Mouse (Mus musculus) kidney, embryonic 14.5 days (tissue): ENCODE data around the gene Rdh5. TPM values are rescaled to one million over a fixed set of nuclear protein-coding genes. Genes with fewer than 3 reads are reported as not detected.

Experiments used
- ATAC-seq: fragments of 200-750 bp; cut with Nextera tagmentation; 2 replicates; pipeline ENCODE4 v1.8.0; 2017; ENCODE audit warnings: moderate number of reproducible peaks, mild to moderate bottlenecking, moderate TSS enrichment, moderate library complexity; ENCODE audit not compliant: low FRiP score, low TSS enrichment
- H3K27ac ChIP-seq: fragments of 300-500 bp; sonication (generic); 2 replicates; pipeline ENCODE4 v1.5.1; 2014; ENCODE audit warnings: low read depth, mild to moderate bottlenecking, low read length, moderate library complexity, mixed read lengths
- H3K27me3 ChIP-seq: fragments of 300-500 bp; sonication (generic); 2 replicates; pipeline ENCODE4 v1.6.1; 2014; ENCODE audit warnings: mild to moderate bottlenecking, low read length; ENCODE audit not compliant: control insufficient read depth, insufficient read depth
- H3K36me3 ChIP-seq: fragments of 300-500 bp; sonication (generic); 2 replicates; pipeline ENCODE4 v1.6.1; 2014; ENCODE audit warnings: low read length, mixed read lengths; ENCODE audit not compliant: control insufficient read depth, insufficient read depth
- H3K4me1 ChIP-seq: fragments of 300-500 bp; sonication (generic); 2 replicates; pipeline ENCODE4 v1.6.1; 2014; ENCODE audit warnings: low read length, mixed read lengths; ENCODE audit not compliant: control insufficient read depth, insufficient read depth
- H3K4me2 ChIP-seq: fragments of 300-500 bp; sonication (generic); replicated peaks from 2 replicates; pipeline ENCODE4 v1.6.1; 2014; ENCODE audit warnings: low read depth, mild to moderate bottlenecking, low read length
- H3K4me3 ChIP-seq: fragments of 300-500 bp; sonication (generic); 2 replicates; pipeline ENCODE4 v1.5.1; 2014; ENCODE audit warnings: mild to moderate bottlenecking, low read length
- H3K9ac ChIP-seq: fragments of 300-500 bp; sonication (generic); 2 replicates; pipeline ENCODE4 v1.6.1; 2014; ENCODE audit warnings: low read depth, mild to moderate bottlenecking, low read length, moderate library complexity
- H3K9me3 ChIP-seq: fragments of 300-500 bp; sonication (generic); 2 replicates; pipeline ENCODE4 v1.6.1; 2016; ENCODE audit warnings: low read length; ENCODE audit not compliant: control insufficient read depth
- WGBS: fragments of 180-500 bp; shearing (Covaris S2); extraction: QIAGEN DNeasy Blood & Tissue Kit; methylation state at CpG from one replicate; pipeline ENCODE4 v1.1.7; 2014; 5-methylcytosine and 5-hydroxymethylcytosine counted together
- polyA plus RNA-seq: library from polyadenylated mRNA; unstranded; fragments of >200 nt; fragmentation: Nextera tagmentation; extraction: Ambion mirVana; gene quantifications from 2 replicates; pipeline ENCODE4 v1.2.1, GENCODE M21; 2014

Rdh5 gene
- polyA plus RNA-seq, 1 experiment from 2014 or later: 14.5 TPM

GRCm38 (mm10) chr10:128913696-128914095 lies 9.0 kb downstream of the Rdh5 start:
- H3K4me2 ChIP-seq: no peak overlapping the region
- WGBS: 64% methylated on average over 12 of the region's 12 CpGs
- no peak overlapping the region for H3K4me3 ChIP-seq
- H3K4me1 ChIP-seq: peaks cover 15% of the 10 kb centered on the region
- H3K9me3 ChIP-seq: no peaks in the 10 kb centered on the region
- H3K27me3 ChIP-seq: no peaks in the 10 kb centered on the region
- H3K36me3 ChIP-seq: peaks cover 47% of the 10 kb centered on the region; the same call in 1 of the 2 replicates
- no peak overlapping the region for H3K9ac ChIP-seq
- ATAC-seq: no peak
- no peak overlapping the region for H3K27ac ChIP-seq

- peaks cover 42% of the 10 kb centered on the region; the same call in 1 of the 2 replicates for H3K36me3 ChIP-seq
- no peaks in the 10 kb centered on the region for H3K27me3 ChIP-seq
- no peaks in the 10 kb centered on the region for H3K9me3 ChIP-seq
- no peak overlapping the region for H3K4me2 ChIP-seq
- H3K27ac ChIP-seq: no peak overlapping the region; the same call in 1 of the 2 replicates
- peaks cover 15% of the 10 kb centered on the region for H3K4me1 ChIP-seq
- 10% methylated on average over 5 of the region's 5 CpGs for WGBS
- H3K9ac ChIP-seq: no peak overlapping the region
- no peak overlapping the region for H3K4me3 ChIP-seq
- 0 out of 2 replicates have a peak, but pooled peaks have one; percentile 17 for ATAC-seq
Measured at GRCm38 (mm10) chr10:128913219-128913618, 9.5 kb downstream of the Rdh5 start.

GRCm38 (mm10) chr10:128912791-128913190 lies 9.9 kb downstream of the Rdh5 start:
- ATAC-seq: no peak
- H3K27me3 ChIP-seq: no peaks in the 10 kb centered on the region
- peak overlapping the region; percentile 0; the same call in 1 of the 2 replicates for H3K27ac ChIP-seq
- H3K9ac ChIP-seq: no peak overlapping the region
- H3K4me3 ChIP-seq: no peak overlapping the region
- peaks cover 40% of the 10 kb centered on the region; the same call in 1 of the 2 replicates for H3K36me3 ChIP-seq
- WGBS: 81% methylated on average over 4 of the region's 4 CpGs
- no peaks in the 10 kb centered on the region for H3K9me3 ChIP-seq
- H3K4me2 ChIP-seq: no peak overlapping the region
- peaks cover 15% of the 10 kb centered on the region for H3K4me1 ChIP-seq

GRCm38 (mm10) chr10:128912268-128912667 lies 10.4 kb downstream of the Rdh5 start:
- ATAC-seq: no peak
- H3K27ac ChIP-seq: no peak overlapping the region
- no peak overlapping the region for H3K4me3 ChIP-seq
- H3K9ac ChIP-seq: no peak overlapping the region
- H3K9me3 ChIP-seq: no peaks in the 10 kb centered on the region
- peaks cover 15% of the 10 kb centered on the region for H3K4me1 ChIP-seq
- H3K36me3 ChIP-seq: peaks cover 34% of the 10 kb centered on the region; the same call in 1 of the 2 replicates
- no peak overlapping the region for H3K4me2 ChIP-seq
- 83% methylated on average over 4 of the region's 4 CpGs for WGBS
- no peaks in the 10 kb centered on the region for H3K27me3 ChIP-seq

GRCm38 (mm10) chr10:128911430-128911829 lies 11.3 kb downstream of the Rdh5 start:
- Histone ChIP-seq H3K27ac (no peak overlapping the region), H3K9ac (peak overlapping the region; percentile 96; the same call in 1 of the 2 replicates), H3K9me3 (no peaks in the 10 kb centered on the region), H3K4me3 (peak overlapping the region; percentile 72; the same call in 1 of the 2 replicates), H3K27me3 (no peaks in the 10 kb centered on the region), H3K4me2 (no peak overlapping the region), H3K4me1 (peaks cover 15% of the 10 kb centered on the region), H3K36me3 (peaks cover 28% of the 10 kb centered on the region; the same call in 1 of the 2 replicates)
- WGBS: 96% methylated on average over 6 of the region's 6 CpGs
- ATAC-seq: no peak

- H3K9me3 ChIP-seq: no peaks in the 10 kb centered on the region
- ATAC-seq: peak; percentile 36
- 0% methylated on average over 39 of the region's 66 CpGs for WGBS
Measured at GRCm38 (mm10) chr10:128910066-128910841, 12.4 kb downstream of the Rdh5 start.

GRCm38 (mm10) chr10:128909567-128910028 lies 13.1 kb downstream of the Rdh5 start:
- WGBS: 0% methylated on average over 37 of the region's 41 CpGs
- Histone ChIP-seq H3K9me3 (no peaks in the 10 kb centered on the region), H3K4me1 (peaks cover 15% of the 10 kb centered on the region), H3K4me3 (peak overlapping the region; percentile 72), H3K27me3 (no peaks in the 10 kb centered on the region), H3K36me3 (peaks cover 25% of the 10 kb centered on the region; the same call in 1 of the 2 replicates), H3K4me2 (peak overlapping the region; percentile 72), H3K27ac (peak overlapping the region; percentile 89), H3K9ac (peak overlapping the region; percentile 96)
- ATAC-seq: peak; percentile 86

More at GRCm38 (mm10) chr10:128910066-128910841, 12.4 kb downstream of the Rdh5 start:
- Histone ChIP-seq H3K9ac (peak overlapping the region; percentile 96), H3K4me1 (peaks cover 15% of the 10 kb centered on the region), H3K4me2 (peak overlapping the region; percentile 72), H3K36me3 (peaks cover 25% of the 10 kb centered on the region; the same call in 1 of the 2 replicates), H3K27ac (peak overlapping the region; percentile 89), H3K4me3 (peak overlapping the region; percentile 72), H3K27me3 (no peaks in the 10 kb centered on the region)

GRCm38 (mm10) chr10:128908778-128909448 lies 13.8 kb downstream of the Rdh5 start:
- peak overlapping the region; percentile 96 for H3K9ac ChIP-seq
- peak overlapping the region; percentile 72 for H3K4me2 ChIP-seq
- no peaks in the 10 kb centered on the region for H3K9me3 ChIP-seq
- H3K4me3 ChIP-seq: peak overlapping the region; percentile 72
- peaks cover 15% of the 10 kb centered on the region for H3K4me1 ChIP-seq
- peaks cover 18% of the 10 kb centered on the region; the same call in 1 of the 2 replicates for H3K36me3 ChIP-seq
- no peak for ATAC-seq
- no peaks in the 10 kb centered on the region for H3K27me3 ChIP-seq
- H3K27ac ChIP-seq: peak overlapping the region; percentile 89; the same call in 1 of the 2 replicates
- 64% methylated on average over 13 of the region's 13 CpGs for WGBS
